Mouse (Mus musculus) cortical plate, adult 2 months (tissue): Measurements from ENCODE around the gene Hoxb4. TPM values are rescaled to one million over a fixed set of nuclear protein-coding genes. Genes with fewer than 3 reads are reported as not detected.
A peak's percentile ranks its signal among the peaks of the same experiment; 100 is the strongest.

Experiments
- H3K27ac ChIP-seq: fragments of 200-500 bp; 2 replicates; pipeline ENCODE4 v1.5.1; 2012; ENCODE audit warnings: low read length, control low read depth, inconsistent platforms; ENCODE audit not compliant: insufficient read depth
- H3K4me1 ChIP-seq: fragments of 200-500 bp; 2 replicates; pipeline ENCODE4 v1.6.1; 2011; ENCODE audit warnings: low read length; ENCODE audit not compliant: control insufficient read depth, insufficient read depth
- H3K4me3 ChIP-seq: fragments of 200-500 bp; 2 replicates; pipeline ENCODE4 v1.5.1; 2011; ENCODE audit warnings: mild to moderate bottlenecking, low read length, control low read depth; ENCODE audit not compliant: insufficient read depth
- CTCF ChIP-seq: fragments of 200-500 bp; IDR thresholded peaks from 2 replicates; pipeline ENCODE4 v1.5.1; 2011; ENCODE audit warnings: mild to moderate bottlenecking, control low read depth, low read length; ENCODE audit not compliant: insufficient read depth; ENCODE audit errors: extremely low read depth
- POLR2A ChIP-seq: fragments of 200-500 bp; IDR thresholded peaks from 2 replicates; pipeline ENCODE4 v1.6.1; 2011; ENCODE audit warnings: mild to moderate bottlenecking, low read length, control low read depth; ENCODE audit not compliant: insufficient read depth; ENCODE audit errors: extremely low read depth
- polyA plus RNA-seq: library from polyadenylated mRNA; depleted of rRNA; stranded (reverse); fragments of >200 nt; gene quantifications from 2 replicates; pipeline ENCODE4 v1.2.3, GENCODE M21; 2012

Hoxb4 gene
- polyA plus RNA-seq, 1 experiment = not detected

DNA sequence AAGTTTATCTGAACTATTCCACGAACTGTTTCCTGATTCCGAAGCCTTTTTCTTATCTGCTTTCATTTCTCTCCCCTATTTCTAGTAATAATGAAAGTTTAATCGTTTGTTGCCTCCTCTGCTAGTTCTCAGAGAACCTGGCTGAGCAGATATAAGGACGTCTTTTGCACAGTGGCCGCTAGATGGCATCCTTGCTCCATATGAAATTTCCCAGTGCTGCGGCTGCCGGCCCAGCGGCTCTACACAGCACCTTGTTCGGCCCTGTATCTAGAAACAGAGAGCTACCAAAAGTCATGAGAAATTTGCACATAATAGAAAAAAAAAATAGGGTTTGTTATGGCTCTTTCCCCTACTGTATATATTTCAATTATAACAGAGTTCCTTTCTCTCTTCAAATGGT is 39.3 kb upstream of the Hoxb4 start:
- no peak overlapping the region for H3K27ac ChIP-seq
- TF ChIP-seq POLR2A (no peak), CTCF (peak; percentile 85)
- H3K4me1 ChIP-seq = no peaks in the 10 kb centered on the region
- no peak overlapping the region for H3K4me3 ChIP-seq

DNA sequence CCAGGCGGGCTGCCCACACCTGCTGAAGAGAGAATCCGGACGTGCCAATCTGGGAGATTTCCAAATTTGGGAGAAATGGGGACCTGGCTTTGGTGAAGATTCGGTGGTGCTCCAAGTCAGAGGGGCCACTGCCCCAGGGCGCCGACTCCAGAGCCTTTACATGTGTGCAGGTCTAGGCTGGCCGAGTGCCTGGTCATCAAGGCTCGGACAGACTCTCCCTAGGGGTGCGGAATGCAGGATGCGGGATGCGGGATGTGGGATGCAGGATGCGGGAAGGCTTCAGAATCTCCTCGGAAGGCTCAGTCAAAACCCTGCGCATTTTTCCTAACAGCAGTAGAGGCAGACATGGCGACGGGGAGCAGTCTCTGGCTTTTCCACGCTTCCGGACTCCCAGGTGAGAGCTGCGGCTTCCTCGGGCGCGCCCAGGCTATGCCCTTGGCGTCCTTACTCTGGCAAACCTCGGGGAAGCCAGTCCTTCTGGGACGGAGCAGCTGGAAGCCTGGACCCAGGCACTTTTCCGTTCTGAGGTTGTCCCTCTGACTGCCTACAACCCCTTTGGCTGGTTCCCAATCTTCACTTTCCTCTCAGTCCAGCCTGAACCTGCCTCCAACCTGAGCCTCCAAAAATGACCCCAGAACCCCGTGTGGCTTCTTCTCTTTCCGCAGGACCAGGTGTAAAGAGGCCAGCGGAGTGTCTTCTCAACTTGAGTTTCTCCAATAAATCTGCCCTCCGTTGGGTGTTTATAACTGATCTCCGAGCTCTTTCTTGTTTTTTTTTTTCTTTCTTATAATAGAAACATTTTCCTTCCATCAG is 38.4 kb upstream of the Hoxb4 start:
- TF ChIP-seq CTCF (no peak), POLR2A (no peak)
- Histone ChIP-seq H3K4me3 (no peak overlapping the region), H3K4me1 (no peaks in the 10 kb centered on the region), H3K27ac (no peak overlapping the region)

DNA sequence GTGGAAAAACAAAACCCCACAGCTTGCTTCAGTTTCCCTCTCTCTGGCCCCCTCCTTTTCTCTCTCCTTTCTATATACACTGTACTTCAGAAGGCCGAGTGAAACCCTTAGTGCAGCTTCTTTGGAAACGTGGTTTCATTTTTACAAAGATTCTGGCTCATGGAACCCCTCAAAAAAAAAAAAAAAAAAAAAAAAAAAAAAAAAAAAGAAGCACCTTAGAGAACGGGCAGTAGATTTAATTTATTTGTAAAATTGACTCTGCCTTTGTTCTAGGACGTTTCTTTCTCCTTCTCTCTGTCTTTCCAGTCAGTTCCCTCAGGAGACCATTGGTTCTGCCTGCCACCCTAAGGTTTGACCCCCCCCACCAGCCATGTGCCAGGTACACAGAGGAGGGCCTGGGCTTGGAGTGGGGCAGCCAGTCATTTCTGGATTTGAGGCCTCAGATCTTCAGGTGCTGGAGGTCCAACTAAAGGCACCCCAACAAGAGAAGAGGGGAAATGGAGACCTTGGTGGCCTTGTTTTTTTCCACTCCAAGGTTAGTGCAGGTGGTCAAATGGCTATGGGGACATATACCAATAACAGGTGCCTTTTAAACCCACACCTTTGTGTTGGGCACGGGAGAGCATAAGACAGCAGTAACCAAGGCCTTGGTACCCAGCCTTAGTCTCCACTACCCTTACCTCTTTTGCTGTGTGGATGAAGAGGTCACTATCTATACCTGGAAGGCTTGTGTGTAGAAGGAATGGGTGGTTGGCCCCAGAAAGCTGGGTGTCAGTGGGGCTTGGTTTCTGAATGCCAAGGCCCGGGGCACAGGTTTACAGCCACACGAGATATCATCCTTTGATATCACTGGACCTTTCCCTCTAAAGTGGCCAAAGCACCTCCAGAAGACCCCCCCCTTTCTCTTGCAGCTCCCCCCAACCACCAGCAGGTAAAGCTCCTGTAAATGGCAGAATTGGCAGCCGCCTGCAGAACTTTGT is 37.4 kb upstream of the Hoxb4 start:
- H3K4me1 ChIP-seq = no peaks in the 10 kb centered on the region
- TF ChIP-seq CTCF (no peak), POLR2A (no peak)
- H3K27ac ChIP-seq = no peak overlapping the region
- H3K4me3 ChIP-seq = no peak overlapping the region

DNA sequence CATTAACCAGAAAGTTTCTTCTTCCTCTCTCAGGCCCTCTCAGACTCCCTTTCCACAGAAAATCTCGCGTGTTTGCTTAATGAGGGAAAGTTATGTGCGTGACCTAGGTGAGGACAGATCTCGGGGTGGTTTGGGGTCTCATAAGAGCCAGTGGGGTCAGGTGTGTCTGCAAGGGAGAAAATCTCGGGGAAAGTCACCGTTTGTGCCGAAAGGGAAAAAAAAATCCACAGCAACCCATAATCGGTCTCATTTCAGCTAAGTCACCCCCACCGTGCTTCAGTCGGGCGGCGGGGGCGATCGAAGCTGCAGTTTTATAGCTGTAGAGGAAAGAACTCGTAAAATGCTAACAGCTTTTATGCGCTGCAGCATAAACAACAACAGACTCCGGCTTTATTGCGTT is 36.7 kb upstream of the Hoxb4 start:
- no peak overlapping the region for H3K4me3 ChIP-seq
- H3K27ac ChIP-seq = no peak overlapping the region
- TF ChIP-seq CTCF = no peak
- TF ChIP-seq POLR2A = no peak
- H3K4me1 ChIP-seq = no peaks in the 10 kb centered on the region

DNA sequence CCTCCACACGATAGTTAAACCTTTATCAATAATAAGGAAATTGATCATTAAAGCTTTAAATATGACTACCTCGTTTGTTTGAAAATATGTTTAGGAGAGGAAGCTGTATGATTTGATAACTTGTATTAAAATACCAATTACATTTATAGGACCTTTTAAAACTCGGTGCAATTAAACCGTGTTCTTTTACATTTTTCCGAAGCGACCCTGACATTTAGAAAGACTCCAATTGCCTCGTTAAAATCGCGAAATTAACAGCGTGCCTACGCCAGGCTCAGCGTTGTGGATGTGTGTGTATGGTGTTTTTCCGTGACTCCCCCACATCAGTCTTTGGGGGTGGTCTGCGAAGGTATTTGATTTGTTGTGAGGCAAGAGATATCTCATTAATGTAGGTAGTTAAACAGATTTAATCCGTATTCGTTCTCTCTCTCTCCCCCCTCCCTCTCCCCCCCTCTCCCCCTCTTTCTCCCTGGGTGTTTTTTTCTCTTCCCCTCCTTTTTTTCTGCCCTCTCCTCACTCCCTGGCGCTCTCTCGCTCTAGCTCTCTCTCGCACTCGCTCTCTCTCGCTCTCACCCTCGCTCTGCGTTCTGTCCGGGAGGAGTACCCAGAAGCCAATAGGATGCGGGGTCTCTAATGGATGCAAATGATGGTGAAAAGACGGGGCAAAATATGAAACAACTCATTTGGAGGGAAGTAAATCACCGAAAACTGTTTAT is 36.1 kb upstream of the Hoxb4 start, which contains the start of gene Hoxb8:
Gene Hoxb8 (plus strand): TSS at position 51 of the 716 bp plus-strand sequence.
- Histone ChIP-seq H3K4me1 (no peaks in the 10 kb centered on the region), H3K27ac (no peak within 1 kb of the TSS), H3K4me3 (no peak within 1 kb of the TSS)
- TF ChIP-seq CTCF (no peak), POLR2A (no peak)

DNA sequence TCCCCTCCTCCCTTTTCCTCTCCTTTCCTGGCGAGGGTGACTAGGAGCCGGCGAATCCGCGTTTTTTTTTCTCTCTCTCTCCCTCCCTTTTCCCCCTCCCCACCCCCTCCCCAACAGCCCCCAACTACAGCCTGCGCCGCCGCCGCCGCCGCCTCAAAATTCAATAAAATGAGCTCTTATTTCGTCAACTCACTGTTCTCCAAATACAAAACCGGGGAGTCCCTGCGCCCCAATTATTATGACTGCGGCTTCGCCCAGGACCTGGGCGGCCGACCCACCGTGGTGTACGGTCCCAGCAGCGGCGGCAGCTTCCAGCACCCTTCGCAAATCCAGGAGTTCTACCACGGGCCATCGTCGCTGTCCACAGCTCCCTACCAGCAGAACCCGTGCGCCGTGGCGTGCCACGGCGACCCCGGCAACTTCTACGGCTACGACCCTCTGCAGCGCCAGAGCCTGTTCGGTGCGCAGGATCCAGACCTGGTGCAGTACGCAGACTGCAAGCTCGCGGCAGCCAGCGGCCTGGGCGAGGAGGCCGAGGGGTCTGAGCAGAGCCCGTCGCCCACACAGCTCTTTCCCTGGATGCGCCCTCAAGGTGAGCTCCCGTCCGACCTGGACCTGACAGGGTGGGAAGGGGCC is 35.2 kb upstream of the Hoxb4 start:
- H3K4me1 ChIP-seq = no peaks in the 10 kb centered on the region
- no peak overlapping the region for H3K27ac ChIP-seq
- no peak overlapping the region for H3K4me3 ChIP-seq
- TF ChIP-seq CTCF = no peak
- no peak for TF ChIP-seq POLR2A

DNA sequence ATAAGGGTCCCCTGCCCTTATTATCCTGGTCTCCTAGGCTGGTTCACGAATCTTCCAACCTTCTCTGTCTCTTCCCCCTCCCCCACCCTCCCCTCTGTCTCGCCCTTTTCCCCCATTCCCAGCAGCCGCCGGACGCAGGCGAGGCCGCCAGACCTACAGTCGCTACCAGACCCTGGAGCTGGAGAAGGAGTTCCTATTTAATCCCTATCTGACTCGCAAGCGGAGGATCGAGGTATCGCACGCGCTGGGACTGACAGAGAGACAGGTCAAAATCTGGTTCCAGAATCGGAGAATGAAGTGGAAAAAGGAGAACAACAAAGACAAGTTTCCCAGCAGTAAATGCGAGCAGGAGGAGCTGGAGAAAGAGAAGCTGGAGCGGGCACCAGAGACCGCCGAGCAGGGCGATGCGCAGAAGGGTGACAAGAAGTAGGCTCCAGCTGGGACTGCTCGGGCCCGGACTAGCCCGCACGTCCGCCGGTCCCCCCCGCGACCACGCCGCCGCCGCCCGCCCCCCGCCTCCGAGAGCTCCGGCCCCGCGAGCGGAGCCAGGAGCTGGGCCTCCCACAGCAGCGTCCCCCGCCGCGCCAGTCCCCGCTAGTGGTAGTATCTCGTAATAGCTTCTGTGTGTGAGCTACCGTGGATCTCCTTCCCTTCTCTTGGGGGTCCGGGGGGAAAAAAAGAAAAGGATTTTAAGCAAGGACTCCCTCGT is 33.9 kb upstream of the Hoxb4 start:
- H3K4me1 ChIP-seq = no peaks in the 10 kb centered on the region
- no peak for TF ChIP-seq CTCF
- H3K27ac ChIP-seq = no peak overlapping the region
- H3K4me3 ChIP-seq = no peak overlapping the region
